Mouse (Mus musculus) gastrocnemius, adult 18-20 months (tissue): ENCODE results near the gene Mrpl42. TPM values are rescaled to one million over a fixed set of nuclear protein-coding genes. Genes with fewer than 3 reads are reported as not detected.

Experiments
- DNase-seq: peaks from one replicate; pipeline ENCODE4 v3.0.0; 2021; ENCODE audit warnings: low spot score
- total RNA-seq, 2 experiments: library from RNA; stranded (reverse); gene quantifications; 2 replicates each; pipeline ENCODE4 v1.2.3; 2021

Mrpl42 gene
- total RNA-seq, 2 experiments from 2014 or later = 309 to 340 TPM

DNA sequence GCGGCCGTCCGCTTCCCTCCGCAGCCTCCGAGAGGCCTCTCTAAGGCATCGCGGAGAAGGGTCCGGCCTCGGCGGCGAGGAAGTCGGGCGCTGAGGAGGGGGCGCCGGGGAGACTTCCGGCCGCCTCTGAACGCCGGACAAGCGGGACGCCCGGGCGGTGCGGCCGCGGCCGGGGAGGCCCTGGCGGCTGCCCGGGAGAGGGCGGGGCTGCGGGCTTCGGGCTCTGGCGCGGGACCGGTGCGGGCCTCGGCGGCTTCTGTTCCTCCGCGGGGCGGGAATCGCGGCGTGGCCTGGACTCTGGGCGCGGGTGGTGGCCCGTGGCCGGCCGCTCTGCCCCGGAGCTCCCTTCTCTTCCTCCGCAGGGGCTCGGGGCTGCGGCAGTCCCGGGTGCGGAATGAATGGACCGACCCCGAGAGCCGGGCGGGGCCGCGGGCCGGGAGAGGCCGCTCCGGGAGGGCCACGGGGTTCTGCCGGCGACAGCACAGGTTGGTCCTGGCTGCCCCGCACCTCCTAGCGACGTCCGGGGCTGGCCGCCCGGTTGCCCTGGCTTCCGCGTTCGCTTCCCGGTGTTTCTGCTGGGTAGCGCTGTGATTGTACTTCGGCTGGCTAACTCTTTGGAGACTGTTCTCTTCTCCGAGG lies 13.7 kb upstream of the Mrpl42 start:
- peak; percentile 44 for DNase-seq

DNA sequence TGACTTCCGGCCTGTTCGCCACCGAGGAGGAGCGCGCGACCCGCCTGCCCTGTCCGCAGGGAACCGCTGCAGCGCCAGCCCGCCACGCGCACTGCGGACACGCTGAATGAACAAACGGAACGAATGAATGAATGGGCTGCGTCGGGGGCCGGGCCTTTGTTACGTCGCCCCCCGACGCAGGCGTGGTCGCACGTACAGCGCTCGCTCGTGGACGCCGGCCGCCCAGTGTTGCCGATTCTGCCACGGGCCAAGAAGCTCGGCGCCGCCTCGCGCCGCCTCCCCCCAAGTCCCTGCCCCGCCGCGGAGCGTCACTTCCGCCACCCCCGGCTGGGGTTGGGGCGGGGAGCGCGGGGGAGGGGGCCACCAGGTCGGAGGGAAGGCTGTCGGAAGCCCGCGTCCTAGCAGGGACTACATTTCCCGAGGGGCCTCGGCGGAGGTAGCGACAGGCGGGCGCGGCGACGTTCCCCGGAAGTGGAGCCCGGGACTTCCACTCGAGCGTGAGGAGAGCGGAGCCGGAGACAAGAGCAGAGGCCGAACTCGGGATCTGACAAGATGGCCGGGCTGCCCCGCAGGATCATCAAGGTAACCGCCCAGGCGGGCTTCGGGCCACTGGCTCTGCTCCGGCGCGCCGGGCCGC lies 13.0 kb upstream of the Mrpl42 start, which contains the start of gene Ube2n:
TSS of gene Ube2n (plus strand) at position 490 of the 637 bp plus-strand sequence.
- peak; percentile 97 for DNase-seq

DNA sequence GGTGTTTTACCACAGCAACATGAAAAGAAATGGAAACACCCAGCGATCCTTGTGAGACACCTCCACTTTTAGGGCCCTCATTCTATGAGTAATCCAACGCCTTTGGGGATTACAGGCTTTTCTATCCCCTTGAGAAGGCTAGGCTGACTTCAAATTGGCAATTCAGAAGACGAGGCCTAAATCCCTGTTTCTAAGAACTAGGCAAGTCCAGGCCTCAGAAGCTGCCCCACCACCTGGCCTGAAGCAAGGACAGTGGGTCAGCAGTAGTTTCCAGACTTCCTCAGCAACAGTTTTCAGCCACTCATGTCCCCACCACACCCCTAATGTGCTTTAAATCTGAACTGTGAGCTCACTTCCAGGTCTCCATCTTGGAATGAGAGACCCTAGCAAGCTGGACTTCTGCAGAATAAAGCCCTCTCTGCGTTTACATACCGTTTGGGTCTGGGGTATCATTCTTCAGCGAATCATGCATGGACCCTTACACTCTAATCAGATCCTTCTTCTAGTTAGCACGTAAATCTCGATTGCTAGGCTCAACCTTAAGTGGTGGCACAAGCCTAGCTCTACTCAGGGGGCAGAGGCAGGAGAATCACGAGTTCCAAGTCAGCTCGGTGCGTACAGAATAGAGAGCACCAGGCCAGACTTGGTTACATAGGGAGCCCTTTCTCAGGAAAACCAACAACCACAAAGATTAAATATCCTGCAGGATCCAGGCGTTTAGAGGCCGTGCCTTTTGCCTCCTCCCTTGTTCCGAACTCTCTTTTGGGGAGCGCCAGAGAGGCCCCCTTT lies 12.2 kb upstream of the Mrpl42 start:
- no peak for DNase-seq

DNA sequence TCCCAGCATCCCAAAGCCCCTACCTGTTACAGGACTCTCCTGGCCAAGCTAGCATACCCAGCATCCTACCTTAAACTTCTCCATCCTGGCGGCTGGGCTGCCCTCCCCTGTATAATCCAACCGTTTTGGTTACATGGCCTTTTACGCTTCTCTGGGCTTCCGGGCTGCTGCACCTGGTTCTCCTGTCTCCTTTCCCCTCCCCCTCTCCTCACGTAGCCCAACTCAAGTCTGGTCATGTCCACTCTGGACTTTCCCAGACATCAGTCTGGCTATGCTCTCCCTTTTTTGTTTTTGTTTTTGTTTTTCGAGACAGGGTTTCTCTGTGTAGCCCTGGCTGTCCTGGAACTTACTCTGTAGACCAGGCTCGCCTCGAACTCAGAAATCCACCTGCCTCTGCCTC lies 10.9 kb upstream of the Mrpl42 start:
- no peak for DNase-seq

DNA sequence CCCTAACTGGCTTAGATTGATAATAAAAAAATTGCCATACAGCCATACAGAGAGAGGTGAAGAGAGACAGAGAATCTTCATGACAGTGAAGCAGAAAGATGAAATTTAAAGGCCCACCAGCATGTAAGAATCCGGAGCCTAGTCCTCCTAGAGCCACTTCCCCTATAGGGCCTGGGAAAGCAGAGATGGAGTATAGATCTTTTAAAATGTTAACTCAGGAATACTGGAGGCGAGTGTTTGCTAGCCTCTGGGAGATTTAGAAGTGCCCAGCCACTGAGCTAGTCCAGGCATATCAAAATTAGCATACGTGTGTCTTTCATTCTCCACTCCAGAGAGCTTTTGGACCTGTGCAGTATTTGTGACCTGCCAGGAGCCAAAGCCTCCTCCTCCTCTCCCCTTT lies 7.5 kb upstream of the Mrpl42 start:
- DNase-seq = no peak

DNA sequence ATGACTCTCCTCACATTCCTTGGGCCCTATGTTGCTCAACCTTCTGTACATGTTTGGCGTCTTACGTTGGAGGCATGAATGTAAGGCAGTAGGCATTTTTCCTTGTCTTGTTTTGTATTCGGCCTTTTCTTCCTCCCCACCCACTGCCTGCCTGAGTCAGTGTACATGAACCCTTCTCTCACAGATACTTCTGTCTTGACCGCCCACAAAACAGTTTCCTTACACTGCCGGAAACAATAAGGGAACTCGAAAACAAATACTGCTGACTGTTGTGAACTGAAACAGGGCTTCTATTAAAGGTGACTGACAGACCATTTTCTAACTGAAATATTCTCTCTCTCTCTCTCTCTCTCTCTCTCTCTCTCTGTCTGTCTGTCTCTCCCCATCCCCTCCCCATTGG lies 7.1 kb upstream of the Mrpl42 start:
- no peak for DNase-seq

DNA sequence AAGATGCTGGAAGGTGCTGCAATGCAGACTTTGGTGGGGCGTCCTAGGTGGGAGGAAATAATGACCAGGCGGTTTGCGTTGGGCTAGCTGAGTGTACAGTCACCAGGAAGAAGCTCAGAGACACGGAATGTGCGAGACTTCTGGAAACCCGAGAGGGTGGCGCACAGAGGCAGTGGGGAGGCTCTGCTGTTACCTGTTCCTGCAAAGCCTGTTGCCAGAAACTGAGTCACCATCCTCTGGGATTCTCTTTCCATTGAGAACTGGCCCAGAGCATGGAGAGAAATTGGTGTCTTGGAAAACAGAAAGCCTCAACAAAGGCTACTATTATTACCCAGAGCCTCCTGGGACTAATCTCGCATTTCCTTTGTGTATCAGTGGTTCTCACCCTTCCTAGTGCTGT lies 6.4 kb upstream of the Mrpl42 start:
- no peak for DNase-seq

DNA sequence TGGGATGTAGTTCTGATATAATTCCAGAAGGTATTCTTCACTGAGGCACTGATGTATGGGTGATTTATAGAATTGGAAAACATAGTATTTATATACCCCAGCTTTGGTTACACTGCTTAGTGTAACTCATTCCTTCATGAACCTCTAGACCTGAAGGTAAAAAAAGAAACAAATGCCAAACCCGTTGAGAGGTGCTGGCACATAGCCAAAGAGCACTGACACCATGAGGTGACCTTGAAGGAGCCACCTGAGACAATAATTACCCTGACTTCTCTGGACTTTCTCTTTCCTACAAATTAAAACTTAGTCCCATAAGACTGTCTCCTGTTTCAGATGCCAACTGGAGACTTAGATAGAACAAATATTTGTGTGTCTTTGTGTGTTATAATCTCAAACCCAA lies 2.6 kb upstream of the Mrpl42 start:
- DNase-seq = no peak

DNA sequence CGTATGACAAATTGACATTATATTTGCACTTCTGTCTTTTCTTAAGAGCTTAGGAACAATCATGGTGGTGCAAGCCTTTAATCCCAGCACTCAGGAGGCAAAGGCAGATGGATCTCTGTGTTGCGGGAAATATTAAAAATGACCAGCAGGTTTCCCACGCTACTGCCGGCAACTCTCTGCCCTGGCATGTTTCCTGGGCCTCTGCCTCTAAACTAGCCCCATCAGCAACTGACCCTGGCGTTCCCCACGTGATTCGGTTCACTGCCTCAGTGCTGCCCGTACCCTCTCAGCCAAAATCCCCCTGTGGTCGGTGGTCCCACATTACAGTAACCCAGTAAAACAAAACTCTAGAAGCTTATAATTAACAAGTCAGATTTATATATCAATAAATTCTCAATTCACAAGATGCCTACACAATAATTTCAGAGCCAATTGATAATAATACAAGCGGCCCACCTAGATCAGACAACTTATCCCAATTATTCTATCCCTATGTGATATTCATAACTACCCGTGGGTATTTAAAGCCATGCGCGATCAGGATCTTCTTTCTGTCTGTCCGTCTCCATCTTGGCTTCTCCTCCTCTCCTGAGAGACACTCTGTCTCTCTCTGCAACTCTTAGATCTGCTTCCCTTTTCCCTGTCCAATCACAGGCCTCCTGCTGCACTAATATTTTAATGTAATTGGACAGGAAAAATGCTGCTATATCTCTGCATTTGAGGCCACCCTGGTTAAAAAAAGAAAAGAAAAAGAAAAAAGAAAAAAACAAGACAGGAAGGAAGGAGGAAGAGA lies 1.9 kb upstream of the Mrpl42 start:
- DNase-seq = no peak

DNA sequence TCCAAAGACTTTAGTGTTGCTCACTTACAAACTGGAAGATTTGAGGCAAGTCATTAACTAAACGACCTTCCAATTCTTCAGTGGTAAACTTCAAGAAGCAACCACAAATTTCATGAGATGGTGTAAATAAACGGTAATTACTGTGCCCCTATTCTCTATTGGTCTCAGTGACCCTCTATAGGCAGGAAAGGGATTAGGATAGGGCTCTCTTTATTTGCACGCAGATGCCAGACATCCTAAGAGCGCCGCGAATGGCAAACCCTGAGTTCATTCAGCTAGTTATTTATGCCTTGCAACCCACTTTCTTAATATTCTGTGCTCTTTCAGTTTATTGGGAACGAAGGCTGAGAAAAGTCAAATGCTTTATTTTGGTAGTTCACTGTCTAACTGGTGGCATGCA lies 707 bp downstream of the Mrpl42 start:
- no peak for DNase-seq

DNA sequence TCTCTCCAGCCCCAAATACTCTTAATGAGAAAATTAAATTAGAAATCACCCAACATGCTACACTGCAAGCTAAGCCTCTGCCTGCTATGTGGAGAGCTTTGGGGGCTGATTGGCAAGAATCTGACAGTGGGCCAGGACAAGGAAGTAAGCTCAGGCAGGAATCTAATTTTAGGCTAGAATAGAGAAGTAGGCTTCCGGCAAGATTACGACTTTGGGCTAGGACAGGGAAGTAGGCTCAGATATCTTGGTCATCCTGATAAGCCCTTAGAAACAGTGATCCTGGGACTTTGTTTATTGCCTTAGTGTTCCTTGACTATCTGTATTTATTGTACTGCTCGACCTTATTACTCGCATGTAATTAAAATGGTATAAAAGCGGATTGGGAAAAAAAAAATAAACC lies 7.5 kb downstream of the Mrpl42 start:
- DNase-seq = no peak

DNA sequence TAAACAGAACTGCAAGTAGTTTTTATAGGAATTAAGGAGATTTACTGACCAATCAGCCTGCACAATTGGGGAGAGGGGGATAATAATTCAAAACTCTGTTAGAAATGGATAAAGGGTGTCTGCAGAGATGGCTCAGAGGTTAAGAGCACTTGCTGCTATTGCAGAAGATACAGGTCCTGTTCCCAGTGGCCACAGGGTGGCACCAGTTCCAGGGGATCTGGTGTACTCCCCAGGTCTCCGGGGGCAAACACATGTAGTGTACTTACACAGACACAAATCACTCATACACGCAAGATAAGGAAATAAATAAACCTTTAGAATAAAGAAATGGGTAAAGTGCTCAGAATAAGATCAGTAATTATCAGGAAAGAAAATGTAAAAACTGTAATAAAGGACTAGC lies 12.1 kb downstream of the Mrpl42 start:
- DNase-seq = peak; percentile 33

DNA sequence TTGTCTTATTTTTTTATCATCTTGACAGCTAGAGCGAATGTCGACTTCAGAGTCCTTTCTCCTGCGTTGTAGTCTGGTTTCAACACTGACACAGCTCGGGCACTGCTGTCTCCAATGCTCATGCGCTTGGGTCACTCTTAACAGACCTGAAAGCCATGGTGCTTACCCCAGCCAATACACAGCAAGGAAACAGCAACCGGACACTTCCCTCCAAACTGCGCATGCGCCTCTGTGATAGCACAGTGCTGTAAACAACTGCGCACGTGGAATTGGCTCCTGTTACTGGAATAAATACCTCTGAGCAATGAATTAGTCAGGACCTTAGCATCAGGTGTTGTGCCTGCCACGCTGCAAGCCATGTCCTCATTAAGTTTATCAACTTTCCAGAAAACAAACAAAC lies 24.2 kb downstream of the Mrpl42 start:
- no peak for DNase-seq

DNA sequence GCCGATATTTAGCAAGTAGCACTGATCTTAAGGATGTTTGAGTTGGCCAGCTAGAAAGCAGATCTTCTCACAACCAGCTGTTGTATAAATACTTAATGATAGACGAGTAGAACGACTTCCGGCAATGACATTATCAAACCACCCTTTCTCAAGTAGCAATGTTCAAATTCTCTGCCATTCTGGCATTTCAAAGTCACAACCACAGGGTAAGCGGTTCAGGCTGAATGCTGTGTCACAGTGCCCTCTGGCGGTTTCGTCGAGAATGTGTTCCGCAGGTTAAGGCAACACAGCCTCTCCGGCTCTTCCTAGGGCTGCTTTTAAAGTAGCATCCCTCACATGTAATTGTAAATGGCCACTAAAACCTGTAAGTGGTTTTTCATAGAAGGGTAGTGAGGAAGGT lies 25.8 kb downstream of the Mrpl42 start:
- DNase-seq = peak; percentile 86

DNA sequence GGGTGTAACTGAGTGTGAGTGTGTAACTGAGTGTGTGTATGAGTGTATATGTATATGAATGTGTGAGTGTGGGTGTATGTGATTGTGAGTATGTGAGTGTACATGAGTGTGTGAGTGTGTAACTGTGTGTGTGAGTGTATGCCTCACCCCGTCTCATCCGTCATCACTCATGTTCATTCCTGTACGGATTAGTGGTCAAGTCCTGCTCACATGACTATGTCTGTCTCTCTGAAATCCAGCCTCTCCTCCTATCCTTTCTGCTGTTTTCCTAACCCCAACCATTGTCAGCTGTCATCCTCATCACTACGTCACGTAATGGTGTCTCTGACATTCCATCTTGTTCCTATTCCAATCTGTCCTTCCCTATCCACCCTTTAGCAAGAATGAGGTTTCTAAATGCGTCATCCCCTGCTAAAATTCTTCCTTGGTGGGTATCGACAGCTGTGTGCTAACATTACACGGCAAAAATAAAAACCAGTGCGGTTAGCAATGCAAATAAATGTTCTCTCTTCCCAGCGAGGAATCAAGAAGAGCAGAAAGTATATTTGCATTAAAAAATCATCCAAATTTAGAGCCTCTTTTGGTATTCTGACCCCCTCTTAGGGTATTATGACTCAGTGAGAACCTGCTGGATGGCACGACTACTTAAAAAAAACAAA lies 29.7 kb downstream of the Mrpl42 start:
- no peak for DNase-seq

DNA sequence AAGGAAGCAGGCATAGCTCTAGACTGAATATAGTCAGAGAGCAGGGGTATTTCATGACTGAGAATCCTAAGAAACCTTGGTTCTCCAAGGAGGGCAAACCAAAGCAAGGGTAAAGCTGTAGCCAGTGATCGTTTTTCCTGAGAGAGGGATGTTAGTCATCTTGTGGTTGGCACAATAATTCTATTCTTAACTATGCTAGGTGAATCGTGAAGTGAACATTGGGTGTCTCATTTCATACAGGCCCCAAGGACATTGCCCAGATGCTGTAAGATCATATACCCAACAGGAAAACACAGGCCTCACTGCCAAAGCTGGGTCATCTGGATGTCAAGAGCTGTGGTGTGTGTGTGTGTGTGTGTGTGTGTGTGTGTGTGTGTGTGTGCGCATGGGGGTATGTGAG lies 30.6 kb downstream of the Mrpl42 start:
- DNase-seq = no peak

DNA sequence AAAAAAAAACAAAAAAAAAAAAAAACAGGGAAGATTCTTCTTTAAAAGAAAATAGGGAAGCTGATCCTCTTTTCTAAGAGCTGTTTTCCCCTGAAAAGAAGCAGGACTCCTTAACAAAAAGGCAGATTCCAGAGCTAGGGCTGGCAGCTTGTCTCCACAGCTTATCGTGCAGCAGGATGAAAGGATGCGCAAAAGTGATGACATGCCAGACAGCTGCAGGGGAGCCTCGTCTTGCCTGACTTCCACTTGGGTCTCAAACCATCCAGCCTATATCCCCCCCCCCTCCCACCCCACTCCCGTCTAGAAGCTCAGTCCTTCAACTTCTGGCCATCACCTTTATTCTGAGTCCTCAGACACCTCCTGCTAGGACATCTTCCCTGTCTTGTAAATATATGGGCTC lies 32.8 kb downstream of the Mrpl42 start:
- no peak for DNase-seq

DNA sequence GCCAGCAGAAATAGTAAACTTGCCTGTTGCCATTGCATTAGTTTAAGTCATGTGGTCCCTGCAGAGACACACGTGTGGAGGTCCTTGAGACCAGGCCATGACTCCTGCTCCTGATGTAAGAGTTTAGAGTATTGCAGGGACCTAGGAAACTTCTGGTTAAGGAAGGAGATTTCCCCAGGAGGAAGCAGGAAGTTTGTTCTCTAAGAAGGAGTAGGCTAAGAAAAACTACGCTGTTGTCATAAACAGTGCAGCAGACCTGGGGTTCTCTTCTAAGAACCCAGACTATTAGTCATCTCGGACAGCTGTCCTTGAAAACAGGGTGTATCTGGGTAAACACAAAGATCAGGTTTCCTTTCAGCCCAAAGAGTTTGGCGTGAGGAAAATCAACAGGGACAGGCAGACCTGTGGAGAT lies 36.2 kb downstream of the Mrpl42 start:
- DNase-seq = peak; percentile 16

DNA sequence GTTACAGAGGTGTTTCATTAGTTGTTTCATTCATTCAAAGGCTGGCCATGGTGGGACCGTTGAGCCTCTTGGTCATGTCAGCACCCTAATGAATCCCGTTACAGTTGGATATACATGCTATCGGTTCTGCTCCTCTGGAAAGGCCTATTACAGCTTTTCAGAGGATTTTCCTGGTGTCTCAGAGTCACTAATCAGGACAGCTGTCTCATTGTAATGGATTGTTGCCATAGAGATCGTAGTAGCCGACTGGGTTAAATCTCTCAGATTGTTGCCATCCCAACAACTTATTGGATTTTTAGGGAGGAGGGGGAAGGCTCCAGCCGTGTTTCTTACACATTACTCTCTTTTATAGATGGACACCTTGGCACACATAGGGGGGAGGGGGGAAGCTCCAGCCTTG lies 37.2 kb downstream of the Mrpl42 start:
- no peak for DNase-seq

DNA sequence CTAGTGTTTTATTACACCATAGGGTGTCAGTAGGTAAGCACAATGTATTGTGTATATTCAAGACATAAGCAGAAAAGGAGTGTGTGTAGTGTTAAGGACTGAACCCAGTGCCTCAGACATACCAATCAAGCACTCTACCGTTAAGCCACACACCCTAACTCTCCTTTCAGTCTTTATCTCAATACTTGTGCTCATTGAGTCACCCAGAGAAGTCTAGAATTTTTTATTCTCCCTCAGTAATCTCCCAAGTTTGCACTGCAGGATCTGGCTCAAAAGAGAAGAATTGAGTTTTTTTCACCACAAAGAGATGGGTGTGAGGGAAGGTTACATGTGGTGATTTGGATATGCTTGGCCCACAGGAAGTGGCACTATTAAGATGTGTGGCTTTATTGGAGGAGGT lies 39.5 kb downstream of the Mrpl42 start:
- DNase-seq = no peak

DNA sequence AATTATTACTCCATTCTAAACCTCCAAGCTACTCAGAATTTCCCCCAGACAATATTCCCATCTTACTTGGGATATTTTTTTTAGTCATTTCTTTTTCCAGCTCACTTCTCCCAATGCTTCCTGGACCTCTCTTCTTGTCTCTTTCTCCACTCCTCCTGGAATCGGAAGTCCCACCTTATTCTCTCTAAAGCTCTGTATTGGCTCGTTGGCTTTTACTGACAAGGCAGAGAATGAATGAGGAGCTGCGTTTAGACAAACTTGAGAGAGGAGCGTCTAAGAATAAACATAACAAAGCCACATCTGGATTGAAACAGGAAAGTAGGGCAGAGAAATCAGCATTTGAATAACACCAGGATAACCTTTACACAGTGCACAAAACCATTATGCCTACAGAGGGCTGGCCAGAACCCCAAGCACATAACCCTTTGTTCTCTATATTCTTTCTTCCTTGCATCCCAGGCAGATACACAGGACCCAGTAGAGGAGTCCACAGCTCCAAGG lies 40.6 kb downstream of the Mrpl42 start:
- DNase-seq = no peak
